Mouse (Mus musculus): ENCODE measurements around the gene Mcrs1.
"Not testable (repeated sequence)": the region's sequence is repeated elsewhere in the genome, so short reads cannot be mapped to it uniquely, and the experiment has no call there.

Gene Mcrs1

DNA sequence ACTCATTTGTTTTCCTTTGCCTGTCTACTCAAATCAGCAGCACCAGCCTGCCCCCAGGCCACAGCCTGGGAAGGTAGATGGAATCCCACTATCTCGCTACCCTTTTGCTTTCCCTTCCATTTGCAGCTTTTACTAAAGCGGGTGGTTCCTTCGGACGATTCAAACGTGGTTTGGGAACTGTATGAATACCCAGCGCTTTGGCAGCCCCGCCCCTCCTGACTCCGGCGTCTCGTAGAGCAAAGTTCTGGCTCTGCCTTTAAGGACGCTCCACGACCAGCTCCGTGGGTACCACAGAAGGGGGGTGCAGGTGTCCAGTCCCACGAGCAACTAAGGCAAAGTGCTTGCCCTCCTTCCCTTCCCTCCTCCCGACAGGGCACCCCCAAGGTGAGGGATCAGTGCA lies 650 bp downstream of the Mcrs1 start:
- DNase-seq (ENCODE audit: low spot score in 2 of 2), result not testable (repeated sequence)

DNA sequence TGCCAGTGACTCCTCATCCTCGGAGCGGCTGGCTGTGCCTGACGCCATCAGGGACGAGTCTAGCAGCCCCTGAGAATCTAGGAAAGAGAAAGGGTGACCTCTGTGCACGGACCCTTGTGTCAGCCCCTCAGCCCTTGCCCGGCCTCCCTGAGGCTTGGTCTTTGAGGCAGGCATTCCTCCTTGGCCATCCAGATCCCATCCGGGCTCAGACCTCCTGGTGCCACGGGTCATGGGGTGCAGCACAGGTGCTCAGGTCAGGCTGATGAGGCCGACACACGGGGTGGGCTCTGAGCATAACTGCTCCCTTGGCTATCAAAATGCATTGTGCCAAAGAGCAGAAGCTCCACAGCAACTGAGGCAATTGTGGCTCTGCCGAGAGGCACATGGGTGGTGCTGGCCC lies 1.8 kb downstream of the Mcrs1 start:
- DNase-seq (ENCODE audit: low spot score in 2 of 2), result no peak

DNA sequence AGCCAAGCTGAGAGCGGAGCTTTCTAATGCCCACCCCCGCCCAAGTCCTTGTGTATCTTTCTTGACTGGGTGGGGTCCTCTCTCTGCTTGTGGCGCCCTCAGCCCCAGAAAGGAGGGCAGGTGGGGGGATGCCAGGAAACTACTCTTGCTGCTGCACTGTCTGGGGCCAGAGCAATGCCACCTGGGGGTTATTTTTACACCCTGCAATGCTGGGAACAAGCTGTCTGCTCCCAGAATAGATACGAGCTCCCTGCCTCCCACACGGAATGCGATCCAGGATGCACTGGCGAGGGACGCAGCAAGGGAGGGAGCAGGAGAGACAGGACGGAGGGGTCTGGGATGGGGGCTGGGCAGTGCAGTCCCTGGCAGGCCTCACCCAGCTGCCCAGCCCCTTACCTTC lies 2.8 kb downstream of the Mcrs1 start:
- peak; percentile 82 for DNase-seq (ENCODE audit: low spot score in 2 of 2)

DNA sequence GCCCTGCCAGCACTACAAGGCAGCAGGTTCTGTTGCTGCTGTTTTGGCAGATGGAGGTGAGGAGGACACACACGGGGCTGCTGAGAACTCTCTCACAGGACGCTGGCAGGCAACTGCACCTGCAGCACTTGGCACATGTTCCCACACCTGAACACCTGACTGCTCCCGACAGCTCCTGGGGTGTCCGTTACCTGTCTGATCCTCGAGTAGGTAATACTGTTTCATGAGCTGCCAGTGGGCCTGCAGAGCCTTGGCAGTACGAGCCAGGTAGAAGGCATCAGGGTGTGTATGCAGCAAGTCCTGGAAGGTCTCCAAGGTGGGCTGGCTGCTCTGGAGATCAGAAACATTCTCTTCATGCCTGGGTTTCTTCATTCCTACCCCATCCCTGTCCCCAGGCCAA lies 5.0 kb downstream of the Mcrs1 start:
- DNase-seq (ENCODE audit: low spot score in 2 of 2), result not testable (repeated sequence)

DNA sequence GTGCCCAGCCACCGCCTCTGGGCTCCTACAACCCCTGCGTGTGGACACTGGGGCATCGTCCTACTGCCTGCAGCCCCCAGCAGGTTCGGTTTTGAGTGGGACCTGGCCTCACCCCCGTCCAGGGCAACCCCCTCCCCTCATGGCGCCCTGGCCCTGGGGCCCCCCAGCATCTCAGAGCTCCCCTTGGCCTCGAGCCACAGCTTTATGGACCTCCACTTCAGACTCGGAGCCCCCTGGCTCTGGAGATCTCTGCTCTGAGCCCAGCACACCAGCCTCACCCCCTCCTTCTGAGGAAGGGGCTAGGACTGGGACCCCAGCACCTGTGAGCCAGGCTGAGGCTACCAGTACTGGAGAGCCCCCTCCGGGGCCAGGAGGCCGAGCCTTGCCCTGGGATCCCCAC lies 9.7 kb downstream of the Mcrs1 start:
- DNase-seq (ENCODE audit: low spot score in 2 of 2), result no peak

DNA sequence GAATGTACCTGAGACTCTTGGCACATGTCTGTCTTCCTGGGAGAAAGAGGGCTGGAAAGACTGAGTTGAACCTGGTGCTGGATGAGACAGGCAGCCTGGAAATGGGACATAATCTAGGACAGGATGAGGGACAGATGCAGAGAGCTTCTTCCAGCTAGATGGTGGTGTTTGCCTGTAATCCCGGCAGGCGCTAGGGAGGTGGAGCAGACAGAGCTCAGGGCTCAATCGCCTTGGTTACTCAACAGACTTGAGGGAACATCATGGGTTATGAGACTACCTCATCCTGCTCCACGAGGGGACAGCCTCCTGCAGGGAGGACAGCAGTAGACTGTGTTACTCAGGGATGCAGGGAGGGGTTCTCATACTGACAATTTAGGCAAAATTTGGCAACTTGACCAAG lies 10.5 kb downstream of the Mcrs1 start:
- peak in 1 of 2 experiments; percentile 26 for DNase-seq (ENCODE audit: low spot score in 2 of 2)

DNA sequence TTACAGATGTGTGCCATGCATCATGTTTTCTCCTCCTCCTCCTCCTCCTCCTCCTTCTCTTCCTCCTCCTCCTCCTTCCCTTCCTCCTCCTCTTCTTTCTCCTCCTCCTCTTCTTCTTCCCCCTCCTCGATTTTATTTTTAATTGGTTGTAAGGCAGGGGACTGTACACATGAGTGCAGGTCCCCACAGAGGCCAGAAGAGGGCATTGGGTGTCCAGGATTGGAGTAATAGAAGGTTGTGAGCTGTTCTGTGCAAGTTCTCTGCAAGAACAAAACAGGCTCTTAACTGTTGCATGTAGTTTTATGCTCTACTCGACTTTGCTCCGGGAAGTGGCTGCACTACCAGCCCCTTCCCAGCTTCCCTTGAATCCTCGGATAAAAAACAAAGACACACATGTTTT lies 11.6 kb downstream of the Mcrs1 start:
- DNase-seq (ENCODE audit: low spot score in 2 of 2), result no peak

DNA sequence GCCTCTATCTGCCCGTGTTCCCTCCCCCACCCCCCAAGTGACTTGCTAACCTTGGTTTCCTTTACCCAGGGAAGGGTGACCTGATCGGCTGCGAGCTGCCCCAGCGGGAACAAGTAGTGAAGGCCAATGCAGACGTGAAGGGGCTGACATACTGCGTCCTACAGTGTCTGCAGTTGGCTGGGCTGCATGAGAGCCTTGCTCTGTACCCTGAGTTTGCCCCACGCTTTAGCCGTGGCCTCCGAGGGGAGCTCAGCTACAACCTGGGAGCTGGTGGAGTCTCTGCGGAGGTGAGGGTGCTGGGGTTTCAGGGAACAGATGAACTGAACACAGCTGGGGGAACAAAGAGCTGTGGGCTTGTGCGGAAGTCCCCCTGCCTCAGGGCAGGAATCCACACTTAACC lies 13.8 kb downstream of the Mcrs1 start:
- DNase-seq (ENCODE audit: low spot score in 2 of 2), result no peak

DNA sequence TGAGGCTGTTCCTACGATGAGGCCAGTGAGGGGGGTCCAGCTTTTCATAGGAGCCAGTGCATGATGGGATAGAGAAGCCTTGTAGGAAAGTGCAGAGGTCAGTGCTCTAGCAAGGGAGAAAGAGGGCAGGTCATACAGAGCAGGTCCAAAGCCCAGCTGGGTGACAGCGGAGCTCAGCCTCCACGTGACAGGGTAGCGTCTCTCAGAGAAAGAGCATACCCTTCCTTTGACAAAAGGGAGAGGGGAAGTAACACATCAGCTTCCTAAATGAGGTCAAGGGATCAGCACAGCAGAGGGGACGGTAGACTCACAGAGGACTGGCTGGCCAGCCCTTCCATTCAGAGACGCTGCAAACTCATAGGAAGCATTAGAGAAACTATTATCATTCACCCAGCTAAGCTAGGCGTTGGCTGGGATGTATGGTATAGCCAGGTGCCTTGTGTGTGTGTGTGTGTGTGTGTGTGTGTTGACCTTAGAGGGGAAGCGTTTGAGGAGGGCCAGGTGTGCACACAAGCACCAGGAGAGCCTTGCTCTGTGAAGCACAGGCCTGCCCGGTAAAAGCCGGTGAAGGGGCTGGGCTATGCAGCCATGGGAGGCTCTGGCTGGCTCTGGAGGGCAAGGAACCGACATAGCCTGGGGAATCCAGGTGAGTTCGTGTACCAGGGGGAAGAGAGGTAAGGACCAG lies 17.3 kb downstream of the Mcrs1 start:
- no peak for DNase-seq (ENCODE audit: low spot score in 2 of 2)

DNA sequence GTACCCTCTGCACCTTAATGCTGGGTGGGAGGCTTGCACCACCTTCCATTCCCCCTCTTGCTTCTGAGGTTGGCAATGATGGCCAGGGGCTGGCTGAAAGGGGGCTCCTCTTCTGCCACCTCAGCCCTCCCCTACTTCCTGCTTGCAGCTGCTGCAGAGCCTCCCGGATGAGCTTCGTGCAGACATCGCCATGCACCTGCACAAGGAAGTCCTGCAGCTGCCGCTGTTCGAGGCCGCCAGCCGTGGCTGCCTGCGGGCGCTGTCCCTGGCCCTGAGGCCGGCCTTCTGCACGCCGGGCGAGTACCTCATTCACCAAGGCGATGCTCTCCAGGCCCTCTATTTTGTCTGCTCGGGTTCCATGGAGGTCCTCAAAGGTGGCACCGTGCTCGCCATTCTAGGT lies 18.0 kb downstream of the Mcrs1 start:
- DNase-seq (ENCODE audit: low spot score in 2 of 2), result no peak

DNA sequence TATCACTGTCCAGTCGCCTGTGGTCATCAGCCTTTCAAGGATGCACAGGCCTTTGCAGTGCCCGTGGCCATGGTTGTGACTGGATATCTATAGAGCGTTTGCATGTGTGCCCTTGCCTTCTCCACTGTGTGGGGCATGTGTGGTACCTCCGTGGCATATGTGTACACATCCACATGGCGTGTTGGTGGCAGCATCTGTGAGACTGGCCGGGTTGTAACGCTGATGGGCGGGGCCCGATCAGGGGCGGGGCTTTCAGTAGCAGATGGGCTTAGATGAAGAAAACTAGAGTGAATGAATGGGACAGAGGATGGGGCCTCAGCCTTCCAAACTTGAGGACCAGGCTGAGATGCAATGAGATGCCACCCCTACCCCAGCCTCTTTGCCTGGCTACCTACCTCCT lies 19.8 kb downstream of the Mcrs1 start:
- DNase-seq (ENCODE audit: low spot score in 2 of 2), result no peak

DNA sequence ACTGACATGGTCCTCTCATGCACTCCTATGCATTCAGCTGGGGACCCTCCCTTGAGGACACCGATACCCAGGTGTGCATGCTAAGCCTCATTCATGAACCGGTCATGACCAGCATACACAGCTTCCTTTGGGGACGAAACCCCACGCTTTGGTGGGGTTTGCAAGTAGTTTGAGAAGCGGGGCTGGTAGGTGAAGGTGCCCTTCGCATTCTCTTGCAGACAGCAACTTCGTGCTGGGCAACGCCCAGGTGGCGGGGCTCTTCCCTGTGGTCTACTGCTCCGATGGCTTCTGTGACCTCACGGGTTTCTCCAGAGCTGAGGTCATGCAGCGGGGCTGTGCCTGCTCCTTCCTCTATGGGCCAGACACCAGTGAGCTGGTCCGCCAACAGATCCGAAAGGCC lies 25.7 kb downstream of the Mcrs1 start:
- DNase-seq (ENCODE audit: low spot score in 2 of 2), result no peak

DNA sequence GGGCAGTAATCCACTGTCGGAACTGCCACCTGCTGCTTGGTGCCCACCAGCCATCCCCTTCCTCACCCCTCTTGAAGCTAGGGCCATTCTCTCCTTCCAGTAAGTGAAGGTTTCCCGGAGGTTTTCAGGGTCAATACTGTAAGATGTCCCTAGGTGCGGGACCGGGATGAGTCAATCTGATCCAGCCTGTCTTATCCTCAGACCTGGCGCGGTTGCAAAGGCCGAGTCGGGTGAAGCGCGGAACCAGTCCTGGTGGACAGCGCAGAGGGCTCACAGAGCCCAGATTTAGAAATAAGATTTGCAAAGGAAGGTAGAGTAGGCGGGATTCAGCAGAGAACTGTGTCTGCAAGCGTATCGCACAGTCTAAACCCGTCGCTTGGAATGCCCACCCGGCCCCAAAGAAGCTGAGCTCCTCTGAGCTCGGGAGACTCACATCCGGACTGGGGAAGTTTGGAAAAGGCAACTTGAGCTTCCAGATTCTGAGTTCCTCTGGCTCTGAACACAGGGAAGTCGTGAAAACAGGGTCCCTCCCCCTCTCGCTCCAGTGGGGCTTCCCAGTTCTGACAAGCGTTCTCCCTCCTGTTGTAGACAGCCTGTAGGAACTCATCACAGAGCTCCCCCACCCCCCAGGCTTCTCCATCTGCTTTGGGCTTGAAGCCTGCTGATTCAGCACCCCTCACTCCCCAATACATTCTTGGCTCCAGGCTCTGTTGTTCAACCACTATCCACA lies 26.5 kb downstream of the Mcrs1 start:
- peak; percentile 66 to 70 for DNase-seq (ENCODE audit: low spot score in 2 of 2)

DNA sequence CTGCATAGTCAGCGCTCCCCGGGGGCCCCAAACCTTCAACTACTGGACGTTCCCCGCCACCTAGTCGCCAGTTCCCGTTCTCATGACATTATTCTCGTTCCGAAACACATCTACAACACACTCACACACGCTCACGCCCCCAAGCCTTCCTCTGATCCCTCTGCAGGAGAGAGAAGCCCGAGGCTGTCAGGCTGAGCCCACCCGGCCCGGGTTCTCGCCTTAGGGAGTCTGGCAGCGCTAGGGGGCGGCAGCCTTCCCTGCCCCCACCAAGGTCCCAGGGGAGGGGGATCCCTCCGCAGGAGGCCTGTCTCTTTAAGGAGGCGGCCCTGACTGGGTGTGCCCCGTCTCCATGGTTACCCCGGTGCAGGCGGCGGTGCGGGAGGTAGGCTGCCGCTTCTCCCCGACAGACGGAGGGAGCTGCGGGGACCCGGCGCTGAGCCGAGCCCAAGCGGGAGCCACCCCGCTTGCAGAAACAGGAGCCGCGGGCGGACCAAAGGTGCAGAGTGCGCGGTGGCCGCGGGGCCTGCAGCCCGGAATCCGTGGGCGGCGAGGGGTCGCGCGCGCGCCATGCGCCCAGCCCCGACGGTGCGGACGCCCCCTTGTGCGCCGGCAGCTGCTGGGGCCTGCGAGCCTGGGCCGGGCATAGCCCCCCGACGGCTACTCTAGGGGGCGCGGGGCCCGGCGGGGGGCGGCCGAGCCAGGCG lies 27.4 kb downstream of the Mcrs1 start, which contains the start of gene Kcnh3:
Gene Kcnh3, plus strand, starts transcription at position 654 of the 704 bp plus-strand sequence.
- peak; percentile 76 to 80 for DNase-seq (ENCODE audit: low spot score in 2 of 2)

DNA sequence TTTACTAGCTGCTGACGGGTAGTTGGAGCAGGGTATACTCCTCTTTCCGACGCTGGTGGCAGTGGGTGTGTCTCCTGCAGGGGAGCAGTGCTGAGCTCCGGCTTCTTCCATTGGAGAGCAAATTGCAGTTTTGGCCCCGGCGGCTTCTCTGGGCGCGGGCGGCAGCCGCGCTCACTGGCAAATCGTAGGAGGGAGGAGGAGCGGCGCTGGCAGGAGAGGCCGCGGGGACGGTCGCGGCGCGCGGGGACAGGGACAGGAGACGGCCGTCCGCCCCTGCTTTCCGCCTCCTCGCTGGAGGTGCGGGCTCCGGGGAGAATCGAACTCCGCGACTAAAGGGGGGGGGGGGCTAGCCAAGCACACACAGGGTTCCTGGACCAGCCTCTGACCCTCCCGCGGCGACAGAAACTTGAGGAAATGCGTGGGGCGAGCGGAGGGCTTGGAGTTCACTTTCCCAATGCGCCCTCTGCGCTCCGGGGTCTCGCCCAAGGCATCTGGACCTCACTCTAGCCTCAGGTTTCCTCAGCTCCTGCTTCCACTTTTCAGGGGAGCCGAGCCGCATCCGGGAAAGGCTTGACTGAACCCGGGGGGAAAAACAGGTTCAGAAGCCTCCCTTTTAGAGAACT lies 28.1 kb downstream of the Mcrs1 start:
- peak; percentile 77 to 80 for DNase-seq (ENCODE audit: low spot score in 2 of 2)

DNA sequence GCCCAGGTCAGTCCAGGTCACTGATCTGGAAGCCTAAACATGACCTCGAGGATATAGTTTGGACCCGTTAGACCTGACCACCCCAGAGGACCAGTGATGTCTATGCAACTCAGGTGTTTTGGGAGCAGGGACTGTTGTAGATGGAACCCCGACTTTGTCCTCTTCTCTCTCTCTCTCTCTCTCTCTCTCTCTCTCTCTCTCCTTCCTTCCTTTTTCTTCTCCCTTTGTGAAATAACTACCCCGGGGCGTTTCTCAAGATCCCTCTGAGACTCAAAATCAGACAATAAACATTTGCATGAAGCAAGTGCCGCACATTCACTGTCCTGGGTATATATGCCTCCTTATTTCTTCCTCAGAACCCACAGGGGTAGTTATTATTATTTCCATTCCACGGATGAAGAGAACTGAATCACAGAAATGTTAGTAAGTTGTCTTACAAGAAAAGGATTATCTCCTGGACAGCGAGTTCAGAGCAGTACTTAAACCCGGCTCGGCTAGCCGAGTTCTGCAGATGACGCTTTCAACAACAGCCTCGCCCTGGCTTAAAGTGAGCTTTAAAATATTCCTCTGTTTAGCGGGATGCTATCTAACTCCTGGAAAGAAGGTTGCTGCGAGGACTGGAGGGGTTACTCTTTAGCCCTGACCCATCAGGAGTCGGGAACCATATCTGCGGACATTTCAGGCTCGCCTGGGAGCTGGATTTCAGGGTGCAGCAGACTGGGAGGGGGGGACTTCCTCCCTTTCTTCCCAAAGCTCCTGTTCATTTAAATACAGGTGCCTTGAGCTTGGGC lies 28.8 kb downstream of the Mcrs1 start:
- DNase-seq (ENCODE audit: low spot score in 2 of 2), result peak in 1 of 2 experiments; percentile 22

DNA sequence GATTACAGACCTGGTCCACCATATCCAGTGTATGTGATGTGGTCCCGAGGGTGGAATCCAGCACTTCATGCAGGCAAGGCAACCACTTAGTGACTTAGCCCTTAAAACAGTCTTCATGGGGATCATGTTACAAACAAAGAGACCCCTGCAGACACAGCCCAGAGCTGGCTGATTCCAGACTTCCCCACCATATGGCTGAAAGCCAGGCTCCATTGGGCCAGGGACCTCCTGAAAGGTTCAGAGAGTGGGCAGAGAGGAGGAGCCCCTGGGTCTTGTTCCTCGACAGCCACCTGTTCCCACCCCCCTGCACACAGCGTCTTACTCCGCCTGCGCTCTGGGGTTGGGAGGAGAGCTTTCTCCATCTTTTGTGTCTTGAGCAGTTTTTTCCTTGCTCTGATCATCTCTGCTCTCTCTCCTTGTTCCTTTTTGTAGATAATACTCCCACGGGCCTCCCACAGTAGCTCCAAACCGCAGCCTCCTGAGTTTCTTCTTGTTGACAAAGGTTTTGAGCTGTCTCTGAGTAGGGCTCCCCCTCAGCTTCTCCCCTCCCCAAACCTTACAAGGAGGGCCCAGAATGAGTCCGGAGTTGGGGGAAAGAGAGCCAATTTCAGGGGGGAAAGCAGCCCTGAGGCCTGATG lies 30.3 kb downstream of the Mcrs1 start:
- peak; percentile 49 to 51 for DNase-seq (ENCODE audit: low spot score in 2 of 2)

DNA sequence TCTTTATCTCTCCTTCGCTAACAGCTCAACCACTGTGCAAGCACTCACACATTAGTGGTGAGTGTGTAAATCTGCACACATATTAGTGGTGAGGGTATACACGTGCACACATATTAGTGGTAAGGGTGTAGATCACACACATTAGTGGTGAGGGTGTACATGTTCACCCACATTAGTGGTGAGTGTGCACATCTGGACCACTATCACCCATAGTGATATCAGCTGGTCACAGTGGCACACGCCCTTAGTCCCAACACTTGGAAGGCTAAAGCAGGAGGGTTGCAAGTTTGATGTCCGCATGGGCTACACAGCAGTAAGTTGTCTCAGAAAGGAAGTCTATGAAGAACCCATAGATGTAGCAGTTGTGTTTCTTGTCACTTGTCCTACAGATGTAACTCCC lies 34.1 kb downstream of the Mcrs1 start:
- no peak for DNase-seq (ENCODE audit: low spot score in 2 of 2)

DNA sequence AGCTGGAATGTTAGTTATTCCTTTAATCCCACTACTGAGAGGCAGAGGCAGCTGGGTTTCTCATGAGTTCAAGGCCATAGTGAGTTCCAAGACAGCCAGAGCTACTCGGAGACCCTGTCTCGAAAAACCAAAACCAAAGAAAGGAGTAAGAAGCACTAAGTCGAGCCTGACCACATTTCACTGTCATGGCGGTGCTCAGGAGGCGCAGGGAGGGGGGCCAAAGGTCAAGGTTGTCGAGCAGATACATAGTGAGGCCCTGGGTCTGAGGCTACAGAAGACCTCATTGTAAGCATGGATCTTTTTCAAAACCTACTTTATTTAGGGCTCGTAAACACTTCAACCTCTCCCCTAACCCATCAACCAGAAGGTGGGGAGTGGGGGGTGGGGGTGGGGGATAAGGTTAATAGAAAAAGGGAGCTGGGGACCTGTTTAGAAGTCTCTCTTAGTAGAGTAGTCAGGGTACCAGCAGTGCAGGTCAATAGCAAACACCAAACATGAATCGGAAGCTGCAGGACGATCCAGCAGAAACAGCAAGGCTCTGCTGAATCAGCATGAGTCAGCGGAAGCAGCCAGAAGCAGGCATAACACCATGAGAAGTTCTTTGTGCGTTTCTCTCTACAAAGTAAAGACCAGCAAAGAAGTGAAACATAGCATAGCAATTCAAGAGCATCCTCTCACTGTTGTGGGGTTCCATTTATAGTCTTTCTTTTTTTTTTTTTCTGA lies 35.9 kb downstream of the Mcrs1 start:
- DNase-seq (ENCODE audit: low spot score in 2 of 2), result no peak

DNA sequence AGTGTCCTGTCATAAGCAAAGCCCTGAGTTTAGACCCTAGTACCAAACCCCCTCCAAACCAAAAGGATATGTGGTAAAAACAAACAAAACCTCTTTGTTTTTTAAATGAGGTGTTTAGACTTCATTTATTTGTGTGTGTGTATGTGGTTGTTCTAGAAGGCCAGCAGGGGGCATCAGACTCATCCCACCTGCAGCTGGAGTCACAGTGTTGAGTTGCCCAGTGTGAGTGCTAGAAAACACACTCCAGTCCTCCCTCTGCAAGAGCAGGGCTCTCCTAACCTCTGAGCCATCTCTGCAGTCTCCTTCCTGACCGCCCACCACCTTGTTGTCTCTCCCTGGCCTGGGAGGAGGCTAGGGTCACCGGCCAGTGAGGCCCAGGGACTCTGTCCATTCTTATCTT lies 36.8 kb downstream of the Mcrs1 start:
- no peak for DNase-seq (ENCODE audit: low spot score in 2 of 2)

Measured in right cerebral cortex, adult 2 months (tissue).